Mouse (Mus musculus) liver, embryonic 16.5 days (tissue): ENCODE results near the gene Phldb2. TPM values are rescaled to one million over a fixed set of nuclear protein-coding genes. Genes with fewer than 3 reads are reported as not detected.

Experiments
- ATAC-seq: fragments of 200-750 bp; cut with Nextera tagmentation; 2 replicates; pipeline ENCODE4 v1.8.0; 2017; ENCODE audit warnings: low read depth, mild to moderate bottlenecking, moderate number of reproducible peaks, moderate library complexity
- H3K27ac ChIP-seq: fragments of 300-500 bp; sonication (generic); 2 replicates; pipeline ENCODE4 v1.5.1; 2014; ENCODE audit warnings: mild to moderate bottlenecking, low read length
- H3K27me3 ChIP-seq: fragments of 300-500 bp; sonication (generic); 2 replicates; pipeline ENCODE4 v1.6.1; 2014; ENCODE audit warnings: low read depth, low read length, mixed read lengths; ENCODE audit not compliant: control insufficient read depth, insufficient read depth
- H3K36me3 ChIP-seq: fragments of 300-500 bp; sonication (generic); 2 replicates; pipeline ENCODE4 v1.6.1; 2014; ENCODE audit warnings: mild to moderate bottlenecking; ENCODE audit not compliant: control insufficient read depth, insufficient read depth
- H3K4me1 ChIP-seq: fragments of 300-500 bp; sonication (generic); 2 replicates; pipeline ENCODE4 v1.6.1; 2014; ENCODE audit warnings: low read depth, low read length, mixed read lengths; ENCODE audit not compliant: control insufficient read depth
- H3K4me2 ChIP-seq: fragments of 300-500 bp; sonication (generic); 2 replicates; pipeline ENCODE4 v1.6.1; 2014; ENCODE audit warnings: low read depth, low read length, mixed read lengths
- H3K4me3 ChIP-seq: fragments of 300-500 bp; sonication (generic); 2 replicates; pipeline ENCODE4 v1.5.1; 2014; ENCODE audit warnings: low read depth, mild to moderate bottlenecking, low read length
- H3K9ac ChIP-seq: fragments of 300-500 bp; sonication (generic); 2 replicates; pipeline ENCODE4 v1.6.1; 2014; ENCODE audit warnings: low read depth, low read length
- H3K9me3 ChIP-seq: fragments of 300-500 bp; sonication (generic); replicated peaks from 2 replicates; pipeline ENCODE4 v1.6.1; 2016; ENCODE audit warnings: low read length; ENCODE audit not compliant: control insufficient read depth
- WGBS: fragments of 180-500 bp; shearing (Covaris S2); extraction: QIAGEN DNeasy Blood & Tissue Kit; methylation state at CpG from one replicate; pipeline ENCODE4 v1.1.7; 2014; ENCODE audit not compliant: insufficient replicate concordance; 5-methylcytosine and 5-hydroxymethylcytosine counted together
- polyA plus RNA-seq: library from polyadenylated mRNA; unstranded; fragments of >200 nt; fragmentation: Nextera tagmentation; extraction: Ambion mirVana; gene quantifications from 2 replicates; pipeline ENCODE4 v1.2.1, GENCODE M21; 2015

Gene Phldb2
- 15.3 and 16.6 TPM in 2 replicates for polyA plus RNA-seq

DNA sequence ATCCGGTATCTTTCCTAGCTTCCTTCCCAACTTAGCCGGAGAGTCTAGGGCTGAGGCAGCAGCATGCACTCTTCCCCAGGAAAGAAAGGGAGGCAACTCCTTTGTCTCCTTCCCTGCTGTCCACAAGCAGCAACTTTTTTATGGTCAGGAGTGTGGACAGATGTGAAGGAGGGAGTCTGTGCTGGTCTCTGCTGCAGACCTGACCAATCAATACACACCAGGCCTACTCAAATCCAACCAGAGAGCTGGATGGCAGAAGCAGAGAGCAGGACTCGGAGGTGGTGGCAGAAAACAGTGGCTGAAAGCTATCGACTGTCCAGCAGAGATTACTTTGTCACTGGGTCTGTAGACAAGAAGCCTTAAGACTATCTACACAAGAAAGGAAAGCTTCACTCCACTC lies at the start of gene Phldb2:
Gene Phldb2, minus strand, starts transcription at position 205 of the 400 bp plus-strand sequence.
- H3K9ac ChIP-seq, result no peak within 1 kb of the TSS
- 40% methylated on average over 4 of the region's 4 CpGs for WGBS
- no peaks in the 10 kb centered on the region for H3K36me3 ChIP-seq
- H3K4me3 ChIP-seq, result peak within 1 kb of the TSS; percentile 37
- H3K4me2 ChIP-seq, result peak within 1 kb of the TSS; percentile 21; the same call in 1 of the 2 replicates
- no peaks in the 10 kb centered on the region for H3K9me3 ChIP-seq
- H3K4me1 ChIP-seq, result no peaks in the 10 kb centered on the region
- ATAC-seq, result peak; percentile 59; the same call in 1 of the 2 replicates
- H3K27ac ChIP-seq, result peak within 1 kb of the TSS; percentile 69
- H3K27me3 ChIP-seq, result no peaks in the 10 kb centered on the region

- Histone ChIP-seq H3K4me3 (no peak overlapping the region), H3K27ac (no peak overlapping the region), H3K4me1 (no peaks in the 10 kb centered on the region), H3K4me2 (no peak overlapping the region), H3K27me3 (no peaks in the 10 kb centered on the region), H3K36me3 (no peaks in the 10 kb centered on the region), H3K9me3 (no peaks in the 10 kb centered on the region), H3K9ac (no peak overlapping the region)
- no peak for ATAC-seq
- WGBS, result 67% methylated on average over 10 of the region's 10 CpGs
These were observed 48.3 kb upstream of the Phldb2 start for GRCm38 (mm10) chr16:46001550-46002166.

- H3K9me3 ChIP-seq, result no peaks in the 10 kb centered on the region
- no peaks in the 10 kb centered on the region for H3K36me3 ChIP-seq
- 60% methylated on average over 3 of the region's 3 CpGs for WGBS
- no peak overlapping the region for H3K9ac ChIP-seq
- no peak overlapping the region for H3K4me2 ChIP-seq
- no peak overlapping the region for H3K27ac ChIP-seq
- ATAC-seq, result no peak
- H3K4me3 ChIP-seq, result no peak overlapping the region
- H3K4me1 ChIP-seq, result no peaks in the 10 kb centered on the region
- no peaks in the 10 kb centered on the region for H3K27me3 ChIP-seq
These were observed 47.6 kb upstream of the Phldb2 start for GRCm38 (mm10) chr16:46000976-46001375.

GRCm38 (mm10) chr16:45999374-46000191 lies 46.2 kb upstream of the Phldb2 start:
- 57% methylated on average over 10 of the region's 10 CpGs for WGBS
- no peak overlapping the region for H3K4me3 ChIP-seq
- H3K4me1 ChIP-seq, result no peaks in the 10 kb centered on the region
- no peaks in the 10 kb centered on the region for H3K9me3 ChIP-seq
- no peak overlapping the region for H3K9ac ChIP-seq
- H3K4me2 ChIP-seq, result no peak overlapping the region
- H3K27me3 ChIP-seq, result no peaks in the 10 kb centered on the region
- no peak overlapping the region for H3K27ac ChIP-seq
- no peak for ATAC-seq
- no peaks in the 10 kb centered on the region for H3K36me3 ChIP-seq

DNA sequence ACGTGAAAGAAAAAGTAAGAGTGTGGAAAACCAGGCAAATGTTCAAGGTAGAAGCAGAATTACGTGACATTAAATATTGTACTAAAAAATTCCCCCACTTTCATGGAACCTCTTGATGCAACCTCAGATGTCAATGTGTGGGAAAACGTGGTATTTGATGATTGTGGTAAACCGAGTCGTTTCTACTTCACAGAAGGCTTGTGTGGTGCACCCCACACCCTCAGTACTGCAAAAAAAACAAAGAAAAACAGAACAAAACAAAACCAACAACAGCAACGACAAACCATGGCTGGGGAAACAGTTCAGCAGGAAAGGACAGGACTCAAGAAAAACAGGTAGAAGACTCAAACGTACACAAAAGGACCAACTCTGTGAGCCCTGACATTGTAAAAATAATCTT lies 44.8 kb upstream of the Phldb2 start:
- no peak for ATAC-seq
- Histone ChIP-seq H3K4me3 (no peak overlapping the region), H3K27me3 (no peaks in the 10 kb centered on the region), H3K4me1 (no peaks in the 10 kb centered on the region), H3K36me3 (no peaks in the 10 kb centered on the region), H3K9ac (no peak overlapping the region), H3K4me2 (no peak overlapping the region), H3K27ac (no peak overlapping the region), H3K9me3 (no peaks in the 10 kb centered on the region)
- 56% methylated on average over 7 of the region's 7 CpGs for WGBS

DNA sequence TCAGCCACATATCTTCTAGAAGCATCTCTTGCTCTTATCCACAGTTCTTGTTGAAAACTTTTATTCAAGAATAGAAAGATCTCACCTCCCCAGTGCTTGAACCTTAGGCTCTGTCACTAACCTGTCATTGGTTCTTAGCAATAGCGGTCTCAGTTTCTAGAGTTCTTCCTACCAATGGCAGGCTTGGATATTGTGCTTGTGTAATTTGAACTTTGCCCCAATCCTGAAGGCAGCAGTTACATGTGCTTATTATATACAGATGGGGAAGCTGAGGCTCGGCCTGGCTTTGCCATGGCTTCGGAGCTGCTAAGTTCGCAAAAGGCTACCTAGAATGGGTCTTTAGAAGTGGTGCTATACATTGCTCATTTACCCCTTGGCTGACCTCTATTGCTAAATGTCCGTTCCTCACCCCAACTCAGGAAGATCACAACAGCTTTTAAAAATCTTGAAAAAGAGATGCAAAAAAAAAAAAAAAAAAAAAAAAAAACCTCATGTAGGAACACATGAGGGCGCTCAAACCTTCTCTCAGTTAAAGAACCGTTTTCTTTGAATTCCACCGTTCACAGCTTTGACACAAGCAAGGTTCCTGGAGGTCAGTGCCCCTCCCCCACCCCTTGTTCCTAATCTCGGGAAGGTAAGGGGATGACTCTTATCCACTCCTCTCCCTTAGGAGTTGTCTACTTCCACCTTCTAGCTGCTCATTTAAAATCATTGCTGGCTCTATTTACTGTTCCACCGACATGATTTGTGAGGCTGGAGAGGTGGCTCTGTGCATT lies 37.7 kb upstream of the Phldb2 start:
- H3K36me3 ChIP-seq, result no peaks in the 10 kb centered on the region
- 39% methylated on average over 10 of the region's 10 CpGs for WGBS
- H3K27ac ChIP-seq, result no peak overlapping the region

DNA sequence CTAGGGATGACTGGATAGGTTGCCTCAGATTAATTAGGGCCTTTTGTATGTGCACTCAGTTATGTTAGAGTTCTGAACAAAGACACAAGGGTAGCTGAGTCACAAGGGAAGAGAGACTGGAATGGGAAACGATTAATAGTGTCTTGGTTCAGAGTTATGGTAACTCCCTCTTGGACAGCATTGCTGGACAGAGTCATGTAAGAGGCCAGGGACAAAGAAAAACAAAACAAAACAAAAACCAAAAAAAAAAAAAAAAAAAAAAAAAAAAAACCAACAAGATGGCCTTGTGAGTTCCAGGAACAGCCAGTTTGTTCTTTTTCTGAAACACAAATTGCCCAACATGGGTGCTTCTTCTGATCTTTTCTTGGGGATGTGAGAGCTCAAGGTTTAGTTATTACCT lies 32.8 kb upstream of the Phldb2 start:
- no peak overlapping the region for H3K9ac ChIP-seq
- H3K4me1 ChIP-seq, result no peaks in the 10 kb centered on the region
- no peak overlapping the region for H3K4me2 ChIP-seq
- no peaks in the 10 kb centered on the region for H3K9me3 ChIP-seq
- no peaks in the 10 kb centered on the region for H3K27me3 ChIP-seq
- ATAC-seq, result no peak
- no peak overlapping the region for H3K4me3 ChIP-seq
- 56% methylated on average over 1 of the region's 1 CpGs for WGBS
- no peak overlapping the region for H3K27ac ChIP-seq
- H3K36me3 ChIP-seq, result no peaks in the 10 kb centered on the region

More for the DNA sequence above, 37.7 kb upstream of the Phldb2 start:
- no peak overlapping the region for H3K4me2 ChIP-seq
- no peak for ATAC-seq
- H3K4me3 ChIP-seq, result no peak overlapping the region
- H3K9me3 ChIP-seq, result no peaks in the 10 kb centered on the region
- no peak overlapping the region for H3K9ac ChIP-seq
- H3K4me1 ChIP-seq, result no peaks in the 10 kb centered on the region
- no peaks in the 10 kb centered on the region for H3K27me3 ChIP-seq

- no peak overlapping the region for H3K9ac ChIP-seq
- H3K27ac ChIP-seq, result peak overlapping the region; percentile 60
- H3K27me3 ChIP-seq, result no peaks in the 10 kb centered on the region
- no peaks in the 10 kb centered on the region; the same call in 1 of the 2 replicates for H3K36me3 ChIP-seq
- H3K4me3 ChIP-seq, result no peak overlapping the region
- ATAC-seq, result peak; percentile 93
- no peak overlapping the region for H3K4me2 ChIP-seq
- WGBS, result 42% methylated on average over 4 of the region's 4 CpGs
- no peaks in the 10 kb centered on the region for H3K4me1 ChIP-seq
- H3K9me3 ChIP-seq, result no peaks in the 10 kb centered on the region
These were observed 31.5 kb upstream of the Phldb2 start for GRCm38 (mm10) chr16:45984610-45985606.
